Mouse (Mus musculus): ENCODE measurements around the gene 1810010H24Rik.
"Not testable (repeated sequence)": the region's sequence is repeated elsewhere in the genome, so short reads cannot be mapped to it uniquely, and the experiment has no call there.

DNA sequence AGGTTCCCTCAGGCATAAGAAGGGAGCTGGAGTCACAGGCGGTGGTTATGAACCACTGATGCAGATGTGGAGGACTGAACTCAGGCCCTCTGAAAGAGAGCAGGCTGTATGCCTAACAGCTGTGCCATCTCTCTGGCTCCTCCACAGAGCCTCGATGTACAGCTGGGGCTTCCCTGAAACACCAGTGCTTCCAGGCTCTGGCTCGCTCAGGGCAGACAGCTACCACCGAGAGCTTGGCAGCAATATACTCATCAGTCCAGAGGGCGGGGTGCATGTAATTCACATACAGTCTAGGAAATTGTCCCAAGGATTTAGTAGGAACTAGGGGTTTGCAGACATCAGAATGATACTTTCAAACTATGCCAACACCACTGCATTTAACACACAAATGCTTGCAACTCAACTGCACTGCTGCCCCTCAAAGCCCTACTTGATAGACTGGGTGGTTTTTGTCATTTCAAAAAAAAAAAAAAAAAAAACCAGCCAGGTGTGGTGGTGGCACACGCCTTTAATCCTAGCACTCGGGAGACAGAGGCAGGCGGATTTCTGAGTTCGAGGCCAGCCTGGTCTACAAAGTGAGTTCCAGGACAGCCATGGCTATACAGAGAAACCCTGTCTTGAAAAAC is 39.4 kb upstream of the 1810010H24Rik start:
- TF ChIP-seq POLR2A (IDR thresholded peaks at IDR 0.05; ENCODE audit: borderline replicate concordance, extremely low read depth, insufficient read depth, insufficient read length, poor library complexity, severe bottlenecking); CTCF (IDR thresholded peaks at IDR 0.05; ENCODE audit: borderline replicate concordance, extremely low read depth, insufficient read depth, insufficient read length): not testable (repeated sequence)
